Mouse (Mus musculus) CD8-positive naive resting alpha-beta T cell, adult 57 days (primary cell): ENCODE data around the gene Gm21094. TPM values are rescaled to one million over a fixed set of nuclear protein-coding genes. Genes with fewer than 3 reads are reported as not detected.

Experiments
- total RNA-seq: library from RNA; stranded (reverse); gene quantifications from one replicate; pipeline ENCODE4 v1.2.4, GENCODE M21; 2023

The Gm21094 gene
- total RNA-seq: not detected

GRCm38 (mm10) chrY:32620343-32620742 is at the start of gene Gm21094:
Gm21094 (minus strand) TSS chrY:32620443.

